Mouse (Mus musculus): Measurements from ENCODE around the gene Ppm1h.

Ppm1h gene

DNA sequence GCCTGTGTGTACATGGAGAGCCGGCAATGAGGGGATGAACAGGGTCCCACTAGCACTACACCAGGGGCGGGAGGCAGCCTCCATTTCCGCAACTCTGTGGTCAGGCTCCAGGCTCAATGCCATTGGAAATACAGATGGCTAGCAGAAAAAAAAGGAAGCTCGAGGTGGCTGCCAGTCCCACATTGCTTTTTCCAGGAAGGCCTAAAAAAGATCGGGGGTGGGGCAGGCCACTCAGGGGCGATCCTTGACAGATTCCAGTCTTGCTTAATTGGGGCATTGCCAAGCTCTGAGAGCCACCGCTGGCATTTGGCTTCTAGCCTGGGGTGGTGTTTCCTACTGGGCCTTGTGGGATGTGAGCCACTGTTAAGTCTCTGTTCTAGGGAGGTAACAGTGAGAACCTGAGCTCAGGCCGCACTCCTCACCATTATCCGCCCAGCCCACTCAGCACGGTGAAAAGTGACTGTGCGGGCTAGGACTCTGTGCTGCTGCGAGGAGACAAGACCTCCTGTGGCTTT is 216.1 kb downstream of the Ppm1h start:
- WGBS = 29% methylated on average over 12 of the region's 12 CpGs

- 59% methylated on average over 12 of the region's 12 CpGs for WGBS
Measured at GRCm38 (mm10) chr10:122895121-122895770, 216.7 kb downstream of the Ppm1h start.

GRCm38 (mm10) chr10:122899971-122900370 is 221.4 kb downstream of the Ppm1h start:
- WGBS = 64% methylated on average over 7 of the region's 7 CpGs

GRCm38 (mm10) chr10:122900466-122900865 is 221.9 kb downstream of the Ppm1h start:
- WGBS = 83% methylated on average over 1 of the region's 1 CpGs

- WGBS = 81% methylated on average over 5 of the region's 5 CpGs
Measured at GRCm38 (mm10) chr10:122901379-122901778, 222.8 kb downstream of the Ppm1h start.

GRCm38 (mm10) chr10:122909406-122910032 is 231.0 kb downstream of the Ppm1h start:
- 73% methylated on average over 9 of the region's 9 CpGs for WGBS

GRCm38 (mm10) chr10:122910798-122911225 is 232.2 kb downstream of the Ppm1h start:
- WGBS = 74% methylated on average over 8 of the region's 8 CpGs

- WGBS = 49% methylated on average over 8 of the region's 8 CpGs
Measured at GRCm38 (mm10) chr10:122911668-122912067, 233.1 kb downstream of the Ppm1h start.

DNA sequence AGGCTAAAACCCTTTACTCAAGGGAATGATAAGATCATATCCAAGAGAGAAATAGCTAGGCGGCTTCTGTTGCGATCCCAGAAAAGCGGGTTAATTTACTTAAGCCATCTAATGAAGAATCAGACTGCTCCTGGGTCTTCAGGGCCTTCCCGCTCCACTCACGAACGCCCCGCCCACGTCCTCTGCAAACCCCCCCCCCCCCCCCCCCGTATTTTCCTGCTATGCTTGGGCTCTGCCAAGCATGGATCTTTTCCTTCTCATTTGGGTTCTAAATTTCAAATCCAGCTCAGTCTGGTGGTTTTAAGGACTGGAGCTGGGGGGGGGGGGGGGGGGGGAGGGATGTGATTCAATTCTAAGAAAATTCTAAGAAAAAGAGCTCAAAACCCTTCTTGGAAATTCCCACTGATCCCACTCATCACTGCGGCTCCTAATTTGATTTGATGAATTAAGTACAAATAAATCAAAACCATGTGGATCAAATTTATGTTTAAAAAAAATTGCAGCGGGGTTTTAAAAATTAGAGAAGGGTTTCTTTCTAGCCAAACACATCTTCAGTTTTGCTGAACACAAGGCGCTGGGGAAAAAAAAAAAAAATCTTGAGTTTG is 233.6 kb downstream of the Ppm1h start:
- 36% methylated on average over 12 of the region's 12 CpGs for WGBS

- WGBS = 22% methylated on average over 19 of the region's 19 CpGs
Measured at GRCm38 (mm10) chr10:122912701-122913368, 234.3 kb downstream of the Ppm1h start.

DNA sequence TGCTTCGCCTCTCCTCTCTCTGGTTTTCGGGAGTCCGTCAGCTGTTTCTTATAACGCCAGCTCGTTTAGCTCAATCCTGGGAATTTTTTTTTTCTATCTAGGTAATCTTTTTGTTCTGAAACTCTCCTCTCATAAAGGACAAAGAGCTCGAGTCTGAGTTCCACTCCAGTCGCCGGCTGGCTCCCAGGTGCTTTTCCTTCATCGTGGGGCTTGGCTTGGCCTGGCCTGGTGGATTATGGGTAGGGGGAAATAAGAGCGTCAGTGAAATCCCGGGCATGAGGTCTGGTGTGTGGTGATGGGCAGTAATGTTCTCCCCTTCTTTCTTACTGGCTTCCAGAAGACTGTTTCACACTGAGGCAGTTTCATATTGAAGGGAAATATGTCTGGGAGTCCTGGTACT is 234.8 kb downstream of the Ppm1h start:
- WGBS = 44% methylated on average over 11 of the region's 11 CpGs

DNA sequence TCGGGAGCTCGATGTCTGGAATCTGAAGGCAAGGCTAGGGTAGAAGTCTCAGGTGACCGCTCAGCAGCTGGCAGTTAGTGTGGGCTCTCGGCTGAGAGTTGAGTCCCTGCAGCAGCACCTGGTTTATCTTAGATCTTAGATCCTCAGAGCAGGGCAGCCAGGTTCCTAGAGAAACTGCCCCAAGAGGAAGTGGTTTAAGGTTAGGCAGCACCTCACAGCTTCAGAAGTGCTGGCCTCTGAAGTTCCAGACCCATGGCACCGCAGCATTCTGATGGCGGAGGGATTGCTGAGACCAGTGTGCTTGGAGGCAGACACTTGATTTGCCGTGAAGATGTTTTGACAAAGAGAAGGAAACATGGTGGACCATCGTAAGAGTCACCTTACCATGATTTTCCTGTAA is 237.3 kb downstream of the Ppm1h start:
- WGBS = 94% methylated on average over 8 of the region's 8 CpGs

GRCm38 (mm10) chr10:122917648-122918324 is 239.2 kb downstream of the Ppm1h start:
- WGBS = 59% methylated on average over 14 of the region's 14 CpGs

DNA sequence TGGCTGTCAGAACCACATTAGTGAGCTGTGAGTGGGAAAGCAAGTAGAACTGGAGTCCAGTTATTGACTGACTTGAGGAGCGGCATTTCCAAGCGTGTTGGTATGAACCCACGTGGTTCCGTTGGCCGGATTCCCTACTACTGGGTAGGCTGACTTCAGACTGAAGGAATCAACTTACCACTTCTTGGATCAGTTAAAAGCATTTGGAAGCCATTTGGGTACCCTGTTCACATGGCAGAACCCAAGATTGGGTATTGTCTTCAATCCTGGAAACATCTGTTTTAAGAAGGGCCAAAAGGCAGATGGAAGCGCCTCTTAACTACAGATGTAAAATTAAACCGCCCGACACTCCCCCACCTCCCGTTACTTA is 239.7 kb downstream of the Ppm1h start:
- WGBS = 66% methylated on average over 9 of the region's 9 CpGs

DNA sequence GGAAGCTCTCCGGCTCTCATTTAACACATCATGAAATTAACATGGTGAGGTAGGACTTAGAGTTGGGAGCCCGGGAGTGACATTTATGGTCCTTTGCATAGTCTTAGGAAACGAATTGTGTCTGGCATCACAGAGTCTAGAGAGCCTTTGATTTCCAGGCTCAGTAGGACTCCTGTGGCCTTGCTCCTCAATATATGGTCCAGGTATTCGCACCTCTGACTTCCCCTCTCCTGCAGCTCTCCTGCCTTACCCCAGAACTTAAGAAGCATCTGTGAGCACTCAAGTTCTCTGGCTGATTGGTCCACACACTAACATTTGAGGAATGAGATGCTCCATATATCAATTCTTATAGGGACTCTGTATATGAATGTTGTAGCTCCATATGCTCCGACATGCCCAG is 240.2 kb downstream of the Ppm1h start:
- WGBS = 74% methylated on average over 5 of the region's 5 CpGs

GRCm38 (mm10) chr10:122919416-122919815 is 240.9 kb downstream of the Ppm1h start:
- WGBS = 79% methylated on average over 2 of the region's 2 CpGs

DNA sequence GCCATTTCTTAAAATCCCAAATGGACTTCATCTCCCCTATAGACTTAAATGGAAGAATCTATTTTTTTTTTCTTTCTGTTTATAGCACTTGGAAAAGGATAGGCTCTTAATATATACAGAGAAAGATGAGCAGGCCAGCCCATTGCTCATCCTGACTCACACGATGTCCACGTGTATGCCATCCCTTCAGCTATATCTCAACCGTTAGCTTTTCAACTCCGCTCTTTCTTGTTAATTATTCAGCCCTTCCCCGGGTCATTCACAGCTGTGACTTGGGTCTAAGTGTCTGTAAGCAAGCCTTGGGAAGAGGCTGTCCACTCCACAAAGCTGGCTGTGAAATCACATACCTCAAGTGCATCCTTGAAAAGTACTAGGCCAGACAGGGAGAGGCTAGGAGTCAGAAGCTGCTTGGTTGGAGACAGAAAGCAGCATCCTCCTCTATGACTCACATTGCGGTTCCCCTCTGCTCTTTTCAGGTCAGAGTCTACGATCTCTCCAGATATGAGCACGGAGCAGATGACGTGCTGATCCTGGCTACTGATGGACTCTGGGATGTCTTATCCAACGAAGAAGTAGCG is 241.7 kb downstream of the Ppm1h start:
- 77% methylated on average over 11 of the region's 11 CpGs for WGBS

- WGBS = 51% methylated on average over 7 of the region's 7 CpGs
Measured at GRCm38 (mm10) chr10:122922226-122922625, 243.7 kb downstream of the Ppm1h start.

- WGBS = 78% methylated on average over 5 of the region's 5 CpGs
Measured at GRCm38 (mm10) chr10:122924571-122924970, 246.0 kb downstream of the Ppm1h start.

GRCm38 (mm10) chr10:122926275-122926674 is 247.7 kb downstream of the Ppm1h start:
- WGBS = 90% methylated on average over 4 of the region's 4 CpGs

DNA sequence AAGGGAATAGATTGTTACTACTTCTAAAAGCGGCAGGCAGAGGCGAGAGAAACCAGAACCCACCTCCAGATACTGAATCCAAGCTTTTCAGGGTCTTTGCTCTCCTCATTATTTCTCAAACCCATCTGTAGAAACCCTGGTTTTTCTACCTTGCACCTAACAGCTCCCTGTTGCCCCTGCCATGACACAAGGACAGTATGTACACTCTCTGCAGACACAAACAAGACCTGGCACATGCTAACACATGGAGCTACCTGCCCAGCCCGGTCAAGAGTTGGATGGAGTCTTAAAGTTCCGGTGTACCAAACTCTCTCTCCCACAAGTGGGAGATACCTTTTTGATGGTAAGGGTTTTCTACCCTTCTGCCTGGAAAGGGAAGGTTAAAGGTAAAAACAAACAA is 252.0 kb downstream of the Ppm1h start:
- 65% methylated on average over 4 of the region's 4 CpGs for WGBS
